Mouse (Mus musculus) heart, embryonic 11.5 days (tissue): ENCODE results near the gene Ccdc8. TPM values are rescaled to one million over a fixed set of nuclear protein-coding genes. Genes with fewer than 3 reads are reported as not detected.

ENCODE experiments used
- ATAC-seq: fragments of 200-750 bp; cut with Nextera tagmentation; replicated peaks from 2 replicates; pipeline ENCODE4 v1.8.0; 2017; ENCODE audit warnings: moderate library complexity; ENCODE audit not compliant: insufficient number of reproducible peaks, low FRiP score, low TSS enrichment
- H3K27ac ChIP-seq: fragments of 300-500 bp; sonication (generic); 2 replicates; pipeline ENCODE4 v1.5.1; 2014; ENCODE audit warnings: mild to moderate bottlenecking, low read depth, low read length
- H3K27me3 ChIP-seq: fragments of 300-500 bp; sonication (generic); 2 replicates; pipeline ENCODE4 v1.6.1; 2014; ENCODE audit warnings: mild to moderate bottlenecking, low read length, mixed read lengths; ENCODE audit not compliant: control insufficient read depth, insufficient read depth
- H3K36me3 ChIP-seq: fragments of 300-500 bp; sonication (generic); 2 replicates; pipeline ENCODE4 v1.6.1; 2014; ENCODE audit warnings: mild to moderate bottlenecking, low read length, moderate library complexity, mixed read lengths; ENCODE audit not compliant: control insufficient read depth, insufficient read depth
- H3K4me1 ChIP-seq: fragments of 300-500 bp; sonication (generic); 2 replicates; pipeline ENCODE4 v1.6.1; 2014; ENCODE audit warnings: low read length; ENCODE audit not compliant: control insufficient read depth, insufficient read depth
- H3K4me2 ChIP-seq: fragments of 300-500 bp; sonication (generic); 2 replicates; pipeline ENCODE4 v1.6.1; 2014; ENCODE audit warnings: mild to moderate bottlenecking, moderate library complexity
- H3K4me3 ChIP-seq: fragments of 300-500 bp; sonication (generic); 2 replicates; pipeline ENCODE4 v1.5.1; 2014; ENCODE audit warnings: low read depth, low read length
- H3K9ac ChIP-seq: fragments of 300-500 bp; sonication (generic); 2 replicates; pipeline ENCODE4 v1.6.1; 2014; ENCODE audit warnings: mild to moderate bottlenecking, low read depth, low read length, moderate library complexity
- H3K9me3 ChIP-seq: fragments of 300-500 bp; sonication (generic); replicated peaks from 2 replicates; pipeline ENCODE4 v1.6.1; 2016; ENCODE audit warnings: low read length; ENCODE audit not compliant: control insufficient read depth
- WGBS: fragments of 180-500 bp; shearing (Covaris S2); extraction: QIAGEN DNeasy Blood & Tissue Kit; methylation state at CpG from one replicate; pipeline ENCODE4 v1.1.7; 2014; ENCODE audit not compliant: insufficient replicate concordance; 5-methylcytosine and 5-hydroxymethylcytosine counted together
- polyA plus RNA-seq: library from polyadenylated mRNA; unstranded; fragments of >200 nt; fragmentation: Nextera tagmentation; extraction: Ambion mirVana; gene quantifications from 2 replicates; pipeline ENCODE4 v1.2.1, GENCODE M21; 2014

The Ccdc8 gene
- polyA plus RNA-seq, 1 experiment from 2014 or later, result 22.6 TPM

- no peak for ATAC-seq
- H3K36me3 ChIP-seq, result peaks cover 61% of the 10 kb centered on the region
Observed at GRCm38 (mm10) chr7:17039373-17039772, 46.9 kb downstream of the Ccdc8 start.

DNA sequence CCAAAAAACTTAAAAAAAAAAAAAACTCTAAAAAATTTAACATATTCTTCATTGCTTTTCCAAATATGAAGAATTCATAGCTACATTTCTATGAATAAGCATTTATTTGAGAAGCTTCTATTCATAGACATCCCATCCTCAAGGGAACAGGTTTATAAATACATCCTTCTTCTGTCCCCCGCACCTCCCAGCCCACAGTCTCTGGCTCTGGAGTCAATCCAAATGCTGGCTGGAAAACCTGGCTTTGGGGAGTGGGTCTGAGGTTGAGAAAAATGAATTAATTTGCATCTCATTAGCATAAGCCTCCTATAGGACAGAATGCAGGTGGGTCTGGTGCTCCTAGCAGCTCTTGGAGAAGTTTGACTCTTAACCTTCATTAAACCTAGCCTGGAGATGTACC is 53.2 kb downstream of the Ccdc8 start:
- peaks cover 5% of the 10 kb centered on the region; the same call in 1 of the 2 replicates for H3K9me3 ChIP-seq
- ATAC-seq, result no peak
- no peaks in the 10 kb centered on the region for H3K27me3 ChIP-seq
- 78% methylated on average over 1 of the region's 1 CpGs for WGBS
- peaks cover 45% of the 10 kb centered on the region for H3K36me3 ChIP-seq
- H3K4me3 ChIP-seq, result no peak overlapping the region
- H3K9ac ChIP-seq, result no peak overlapping the region
- H3K27ac ChIP-seq, result no peak overlapping the region
- peaks cover 4% of the 10 kb centered on the region; the same call in 1 of the 2 replicates for H3K4me1 ChIP-seq
- H3K4me2 ChIP-seq, result no peak overlapping the region

More at GRCm38 (mm10) chr7:17039373-17039772, 46.9 kb downstream of the Ccdc8 start:
- Histone ChIP-seq H3K9me3 (peaks cover 5% of the 10 kb centered on the region; the same call in 1 of the 2 replicates), H3K4me2 (no peak overlapping the region), H3K4me3 (no peak overlapping the region), H3K9ac (no peak overlapping the region), H3K4me1 (peaks cover 5% of the 10 kb centered on the region; the same call in 1 of the 2 replicates), H3K27me3 (no peaks in the 10 kb centered on the region), H3K27ac (no peak overlapping the region)
- 89% methylated on average over 7 of the region's 7 CpGs for WGBS

Other genes with a start within 250 kb of the Ccdc8 start
- gene Slc1a5, start 211.4 kb upstream of the Ccdc8 start, polyA plus RNA-seq, result 26.9 and 30.1 TPM in 2 replicates
- gene Strn4, start 176.8 kb upstream of the Ccdc8 start, polyA plus RNA-seq, result 81.4 and 86.8 TPM in 2 replicates
- gene Fkrp, start 176.0 kb upstream of the Ccdc8 start, polyA plus RNA-seq, result 25.6 and 27.7 TPM in 2 replicates
- gene Prkd2, start 149.8 kb upstream of the Ccdc8 start, polyA plus RNA-seq, result 10.8 and 11.6 TPM in 2 replicates
- gene Dact3, start 117.4 kb upstream of the Ccdc8 start, polyA plus RNA-seq, result 9.5 and 10.6 TPM in 2 replicates
- 3.5 and 4.2 TPM in 2 replicates for gene Gng8, start 100.9 kb upstream of the Ccdc8 start, polyA plus RNA-seq
- gene Ptgir, start 86.2 kb upstream of the Ccdc8 start, polyA plus RNA-seq, result 0.19 and 0.34 TPM in 2 replicates
- 150 and 156 TPM in 2 replicates for gene Calm3, start 68.6 kb upstream of the Ccdc8 start, polyA plus RNA-seq
- gene Pnmal2, start 48.0 kb upstream of the Ccdc8 start, polyA plus RNA-seq, result 1.5 and 2.0 TPM in 2 replicates
- gene Pnmal1, start 33.0 kb upstream of the Ccdc8 start, polyA plus RNA-seq, result 0.18 and 0.46 TPM in 2 replicates
- 0.20 TPM in 2 replicates for gene Gm42372, start 9.6 kb upstream of the Ccdc8 start, polyA plus RNA-seq
- 87.0 and 95.3 TPM in 2 replicates for gene Ppp5c, start 35.2 kb downstream of the Ccdc8 start, polyA plus RNA-seq
- 31.6 and 37.2 TPM in 2 replicates for gene Hif3a, start 69.7 kb downstream of the Ccdc8 start, polyA plus RNA-seq
- gene Psg16, start 81.3 kb downstream of the Ccdc8 start, polyA plus RNA-seq, result 0.06 and 0.09 TPM in 2 replicates
- not detected in 2 replicates for gene Ceacam3, start 157.6 kb downstream of the Ccdc8 start, polyA plus RNA-seq
- gene Psg29, start 210.8 kb downstream of the Ccdc8 start, polyA plus RNA-seq, result not detected in 2 replicates